Mouse (Mus musculus) myocyte (in vitro differentiated cells): Measurements from ENCODE around the gene Cpne9.

Experiments used
- MAX ChIP-seq: IDR thresholded peaks from one replicate; pipeline ENCODE4 v1.6.1; 2011; ENCODE audit warnings: low read depth, mild to moderate bottlenecking, control low read depth
- POLR2A ChIP-seq: IDR thresholded peaks from one replicate; pipeline ENCODE4 v1.6.1; 2011; ENCODE audit warnings: low read depth, mild to moderate bottlenecking, control low read depth, moderate library complexity; ENCODE audit not compliant: insufficient read length
- POLR2AphosphoS2 ChIP-seq: IDR thresholded peaks from one replicate; pipeline ENCODE4 v1.6.1; 2011; ENCODE audit warnings: low read depth, control low read depth; ENCODE audit not compliant: insufficient read length

DNA sequence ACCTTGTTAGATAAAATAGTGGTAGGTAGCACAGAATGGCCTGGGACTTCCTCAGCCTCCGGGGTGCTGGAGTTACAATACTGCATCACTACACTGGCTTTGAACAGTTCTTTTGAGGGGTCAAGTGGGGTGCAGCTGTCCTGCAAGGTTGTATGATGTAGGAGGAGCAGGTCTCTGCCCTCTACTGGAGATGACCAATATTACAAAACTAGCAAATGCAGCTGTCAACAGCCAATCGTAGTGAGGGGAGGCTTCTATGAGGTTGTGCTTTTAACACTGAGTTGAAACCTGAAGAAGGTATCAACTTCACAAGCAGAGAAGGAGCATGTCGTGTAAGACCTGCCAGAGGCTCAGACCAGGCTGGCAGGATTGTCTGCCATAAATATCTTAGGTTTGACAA is 20.2 kb downstream of the Cpne9 start:
- no peak for TF ChIP-seq POLR2A
- TF ChIP-seq POLR2AphosphoS2, result no peak
- no peak for TF ChIP-seq MAX
